ENCODE assay signal across 7 mouse cellular contexts in genomic region chr5:33377801-33378301, GRCm38 (mm10). TPM values are rescaled to one million over a fixed set of nuclear protein-coding genes. Genes with fewer than 3 reads are reported as not detected.
DNase-seq lines count a peak whose midpoint lies in the region; ATAC-seq and TF ChIP-seq lines count a peak whose summit lies in the region.

No protein-coding gene starts in this region.

- H3K27me3 ChIP-seq in forebrain, embryonic 10.5 days (ENCODE audit: poor library complexity, severe bottlenecking): no peaks in the 10 kb centered on the region
- no peaks in the 10 kb centered on the region for H3K27me3 ChIP-seq in megakaryocyte, embryonic 14.5 days (replicated peaks)
- no peaks in the 10 kb centered on the region for H3K27me3 ChIP-seq in stomach, postnatal 0 days (ENCODE audit: control insufficient read depth, insufficient read depth, low read length)

- intact Hi-C loops in left cerebral cortex, adult 2 months (cut with DNase I): loop anchor here (1.0 kb wide), 3 partner anchors 43 to 279 kb away; partner anchors contain the start of gene Maea

- H3K4me1 ChIP-seq in bone marrow macrophage, adult 2 months (ENCODE audit: control insufficient read depth, insufficient read depth, low read length): peaks cover 3% of the 10 kb centered on the region; the same call in 1 of the 2 replicates
- H3K4me1 ChIP-seq in forebrain, embryonic 10.5 days: peaks cover 21% of the 10 kb centered on the region
- peaks cover 18% of the 10 kb centered on the region for H3K4me1 ChIP-seq in megakaryocyte, embryonic 14.5 days
- H3K4me1 ChIP-seq in stomach, postnatal 0 days (replicated peaks; ENCODE audit: control insufficient read depth, insufficient read depth): peaks cover 4% of the 10 kb centered on the region; the same call in 1 of the 2 replicates

- H3K27ac ChIP-seq in left cerebral cortex, adult 2 months: peak overlapping the region; percentile 85
- H3K27ac ChIP-seq in bone marrow macrophage, adult 2 months (ENCODE audit: insufficient read depth, low read depth, low read length): peak overlapping the region; percentile 52
- peak overlapping the region; percentile 92 for H3K27ac ChIP-seq in forebrain, embryonic 10.5 days
- H3K27ac ChIP-seq in stomach, postnatal 0 days (replicated peaks): peak overlapping the region; percentile 91

- peak overlapping the region; percentile 62 for H3K9ac ChIP-seq in stomach, postnatal 0 days (ENCODE audit: low read length)

- TF ChIP-seq CTCF in left cerebral cortex, adult 2 months (IDR thresholded peaks at IDR 0.05): no peak
- TF ChIP-seq CTCF in bone marrow macrophage, adult 2 months (IDR thresholded peaks at IDR 0.05; ENCODE audit: low read depth, low read length): no peak
- no peak for TF ChIP-seq CTCF in stomach, postnatal 0 days (IDR thresholded peaks at IDR 0.05; ENCODE audit: low read depth)

- WGBS in forebrain, embryonic 10.5 days: 1% methylated on average over 21 of the region's 21 CpGs
- 1% methylated on average over 21 of the region's 21 CpGs for WGBS in stomach, postnatal 0 days

- no peak for TF ChIP-seq EP300 in stomach, postnatal 0 days (optimal IDR thresholded peaks at IDR 0.05)

- H3K9me3 ChIP-seq in forebrain, embryonic 10.5 days: no peaks in the 10 kb centered on the region
- H3K9me3 ChIP-seq in megakaryocyte, embryonic 14.5 days: no peaks in the 10 kb centered on the region
- no peaks in the 10 kb centered on the region for H3K9me3 ChIP-seq in stomach, postnatal 0 days (ENCODE audit: control insufficient read depth, low read length)

- peak in 1 of 2 experiments; percentile 19 for DNase-seq in left cerebral cortex, adult 2 months (ENCODE audit: extremely low spot score in 1 of 2, low spot score in 2 of 2)
- no peak for DNase-seq in left cerebral cortex, adult 9 months (ENCODE audit: low spot score in 2 of 2)
- DNase-seq in forebrain, embryonic 10.5 days (ENCODE audit: extremely low spot score, low spot score): peak; percentile 53
- DNase-seq in kidney, postnatal 10 days: peak; percentile 64
- no peak for DNase-seq in stomach, postnatal 0 days (ENCODE audit: low spot score)

- peak overlapping the region; percentile 83 for H3K4me2 ChIP-seq in stomach, postnatal 0 days (replicated peaks; ENCODE audit: low read depth)

- peaks cover 30% of the 10 kb centered on the region for H3K36me3 ChIP-seq in forebrain, embryonic 10.5 days (replicated peaks)
- peaks cover 49% of the 10 kb centered on the region for H3K36me3 ChIP-seq in megakaryocyte, embryonic 14.5 days (replicated peaks; ENCODE audit: low read length)
- H3K36me3 ChIP-seq in stomach, postnatal 0 days (ENCODE audit: control insufficient read depth, insufficient read depth, low read length): peaks cover 6% of the 10 kb centered on the region

- no peak for ATAC-seq in stomach, postnatal 0 days (ENCODE audit: low FRiP score, low TSS enrichment)

- 0 out of 2 replicates have a peak, but pooled peaks have one; percentile 21 for TF ChIP-seq POLR2A in bone marrow macrophage, adult 2 months (IDR thresholded peaks at IDR 0.05; ENCODE audit: borderline replicate concordance, low read depth, low read length)

- peak overlapping the region; percentile 73 for H3K4me3 ChIP-seq in left cerebral cortex, adult 2 months
- H3K4me3 ChIP-seq in bone marrow macrophage, adult 2 months (ENCODE audit: insufficient read depth, low read length): peak overlapping the region; percentile 68
- H3K4me3 ChIP-seq in forebrain, embryonic 10.5 days: peak overlapping the region; percentile 67
- peak overlapping the region; percentile 99 for H3K4me3 ChIP-seq in megakaryocyte, embryonic 14.5 days (replicated peaks)
- H3K4me3 ChIP-seq in stomach, postnatal 0 days (ENCODE audit: low read depth, low read length): peak overlapping the region; percentile 67

RNA-seq across cellular contexts. Expression of gene Uvssa, which starts 0.5 kb away (rescaled TPM):
- total RNA-seq in left cerebral cortex, adult 2 months (2021): 1 to 10 TPM; 5.3 to 7.3 TPM
- 13.0 and 15.9 TPM in 2 replicates for polyA plus RNA-seq in bone marrow macrophage, adult 2 months (2012; ENCODE audit: insufficient read depth, insufficient read length, missing spikeins)
- polyA plus RNA-seq in forebrain, embryonic 10.5 days (2016; fragmentation: Nextera tagmentation; extraction: Ambion mirVana): 6.6 and 7.0 TPM in 2 replicates
- polyA plus RNA-seq in megakaryocyte, embryonic 14.5 days (2012; ENCODE audit: insufficient read depth, low replicate concordance): 0.19 and 0.57 TPM in 2 replicates
- 4.5 and 5.0 TPM in 2 replicates for polyA plus RNA-seq in stomach, postnatal 0 days (2015; fragmentation: Nextera tagmentation; extraction: Ambion mirVana)

RNA-seq across cellular contexts. Expression of gene Maea, which starts 42.5 kb away (rescaled TPM):
- 10 to 100 TPM; 98.7 to 99.4 TPM for total RNA-seq in left cerebral cortex, adult 2 months (2021)
- polyA plus RNA-seq in bone marrow macrophage, adult 2 months (2012; ENCODE audit: insufficient read depth, insufficient read length, missing spikeins): 65.9 and 72.7 TPM in 2 replicates
- polyA plus RNA-seq in forebrain, embryonic 10.5 days (2016; fragmentation: Nextera tagmentation; extraction: Ambion mirVana): 151 and 157 TPM in 2 replicates
- 43.7 and 134 TPM in 2 replicates for polyA plus RNA-seq in megakaryocyte, embryonic 14.5 days (2012; ENCODE audit: insufficient read depth, low replicate concordance)
- 83.4 and 83.6 TPM in 2 replicates for polyA plus RNA-seq in stomach, postnatal 0 days (2015; fragmentation: Nextera tagmentation; extraction: Ambion mirVana)

RNA-seq across cellular contexts. Expression of gene Nkx1-1, which starts 55.9 kb away (rescaled TPM):
- total RNA-seq in left cerebral cortex, adult 2 months (2021): not detected
- polyA plus RNA-seq in bone marrow macrophage, adult 2 months (2012; ENCODE audit: insufficient read depth, insufficient read length, missing spikeins): not detected in 2 replicates
- not detected in 2 replicates for polyA plus RNA-seq in forebrain, embryonic 10.5 days (2016; fragmentation: Nextera tagmentation; extraction: Ambion mirVana)
- polyA plus RNA-seq in megakaryocyte, embryonic 14.5 days (2012; ENCODE audit: insufficient read depth, low replicate concordance): not detected in 2 replicates
- not detected in 2 replicates for polyA plus RNA-seq in stomach, postnatal 0 days (2015; fragmentation: Nextera tagmentation; extraction: Ambion mirVana)

Comparison
In these comparisons a context has a peak if more than half of its experiments do, and no peak if none do; other contexts are left out.
1. DNase-seq: peak in forebrain, embryonic 10.5 days (single experiment) and kidney, postnatal 10 days (single experiment); none in left cerebral cortex, adult 9 months (0 of 2) and stomach, postnatal 0 days (single experiment).
2. Peak in every context shown above with its lines, with median percentiles within 50 percentile points of each other: H3K27ac ChIP-seq and H3K4me3 ChIP-seq.